Mouse (Mus musculus): ENCODE data around the gene Fbn1.

Gene Fbn1

GRCm38 (mm10) chr2:125501526-125501925, 6.3 kb downstream of the Fbn1 start:
- DNase-seq (ENCODE audit: low spot score in 2 of 2) = no peak

DNA sequence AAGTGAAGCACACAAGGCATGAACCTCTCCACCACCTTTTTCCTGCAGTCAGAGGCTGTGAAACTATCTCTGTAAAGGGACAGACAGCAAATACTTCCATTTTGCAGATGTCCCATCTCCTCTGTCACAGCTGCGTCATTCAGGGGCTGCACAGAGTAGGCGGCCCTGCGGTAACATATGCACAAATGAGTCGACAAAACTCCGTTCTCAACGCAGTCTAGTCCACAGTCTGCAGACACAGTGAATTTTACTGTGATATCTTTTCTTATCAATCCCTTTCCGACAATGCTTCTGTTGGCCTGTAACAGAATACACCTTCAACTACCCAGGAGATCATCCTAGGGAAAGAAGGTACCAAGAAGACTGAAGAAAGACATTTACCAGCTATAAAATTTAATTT, 9.6 kb downstream of the Fbn1 start:
- no peak for DNase-seq (ENCODE audit: low spot score in 2 of 2)

DNA sequence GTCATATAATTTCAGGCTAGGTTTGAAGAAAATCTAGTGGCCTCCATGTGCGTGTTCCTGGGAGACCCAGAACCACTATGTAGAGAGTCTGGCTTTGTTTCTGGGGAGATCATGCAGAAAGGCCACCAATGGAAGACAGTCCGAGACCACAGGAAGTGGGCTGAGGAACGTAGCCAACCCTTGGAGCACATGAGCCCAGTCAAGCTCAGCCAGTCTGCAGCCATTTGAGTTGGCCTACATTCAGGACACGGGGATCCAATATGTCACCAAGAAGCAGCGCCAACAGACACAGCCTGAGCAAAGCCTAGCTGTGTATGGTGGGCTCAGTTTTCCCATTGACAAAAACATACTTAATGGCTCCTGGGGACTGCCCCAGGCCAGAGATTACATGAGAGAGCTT, 11.1 kb downstream of the Fbn1 start:
- no peak for DNase-seq (ENCODE audit: low spot score in 2 of 2)

DNA sequence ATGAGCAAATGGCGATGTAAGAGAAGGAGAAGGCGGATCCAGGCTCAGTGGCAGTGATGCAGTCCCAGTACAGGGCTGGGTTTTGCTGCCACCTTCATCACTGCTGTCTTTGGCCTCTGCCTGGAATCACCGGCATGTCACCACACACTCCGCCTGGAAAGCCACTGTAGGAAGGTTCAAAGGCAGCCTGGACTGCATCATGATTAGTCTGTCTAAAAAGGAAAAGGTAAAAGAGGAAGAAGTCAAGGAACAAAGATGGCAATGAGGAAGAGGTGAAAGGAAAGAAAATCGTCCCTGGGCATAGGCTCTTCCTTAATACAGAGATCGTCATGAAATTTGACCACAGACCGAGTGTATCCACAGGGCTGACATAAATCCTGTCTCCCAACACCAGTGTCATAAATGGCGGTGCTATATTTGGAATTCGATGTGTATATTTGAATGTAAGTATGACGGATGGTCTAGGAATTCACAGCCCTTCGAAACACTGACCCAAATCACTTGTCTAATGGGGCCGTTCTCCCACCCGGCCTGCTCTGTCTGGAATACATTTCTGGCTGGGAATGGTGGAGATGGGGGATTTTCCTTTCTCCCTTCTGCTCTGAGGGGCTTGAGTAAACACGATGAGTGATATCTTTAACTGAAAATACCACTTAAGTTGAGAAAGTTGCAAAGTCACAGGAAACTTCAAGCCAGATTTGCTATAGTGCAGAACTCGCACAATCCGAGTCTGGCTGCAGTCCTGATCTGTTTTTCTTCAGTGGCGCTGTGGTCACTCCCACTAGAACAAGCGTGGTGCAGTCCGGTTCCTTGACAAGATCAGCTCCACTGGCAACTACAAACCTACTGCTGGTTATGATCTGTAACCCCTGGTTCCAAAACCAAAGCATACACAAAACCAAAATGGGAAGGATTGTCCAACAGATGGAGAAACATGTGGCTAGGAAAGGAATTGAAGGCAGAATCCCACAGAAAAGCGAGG, 12.7 kb downstream of the Fbn1 start:
- DNase-seq (ENCODE audit: low spot score in 2 of 2) = no peak

DNA sequence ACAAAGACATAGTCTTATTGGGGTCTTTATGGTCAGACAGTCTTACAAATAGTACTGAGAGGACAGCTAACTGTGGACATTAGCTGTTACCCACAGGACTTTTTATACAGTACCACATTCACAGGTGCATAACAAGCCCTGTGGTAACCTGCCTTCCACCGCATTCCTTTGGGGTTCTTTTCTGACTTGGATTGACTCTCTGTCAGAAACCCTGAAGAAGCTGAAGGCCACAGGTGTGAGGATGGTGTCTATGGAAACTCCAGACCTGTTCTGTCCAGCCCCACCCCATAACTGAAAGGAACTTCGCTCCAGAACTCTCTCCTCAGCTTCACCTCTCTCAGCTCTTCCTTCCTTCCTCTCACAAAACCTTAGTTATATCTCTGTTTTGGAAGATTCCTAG, 13.5 kb downstream of the Fbn1 start:
- no peak for DNase-seq (ENCODE audit: low spot score in 2 of 2)

GRCm38 (mm10) chr2:125492050-125492900, 15.5 kb downstream of the Fbn1 start:
- no peak for DNase-seq (ENCODE audit: low spot score in 2 of 2)

DNA sequence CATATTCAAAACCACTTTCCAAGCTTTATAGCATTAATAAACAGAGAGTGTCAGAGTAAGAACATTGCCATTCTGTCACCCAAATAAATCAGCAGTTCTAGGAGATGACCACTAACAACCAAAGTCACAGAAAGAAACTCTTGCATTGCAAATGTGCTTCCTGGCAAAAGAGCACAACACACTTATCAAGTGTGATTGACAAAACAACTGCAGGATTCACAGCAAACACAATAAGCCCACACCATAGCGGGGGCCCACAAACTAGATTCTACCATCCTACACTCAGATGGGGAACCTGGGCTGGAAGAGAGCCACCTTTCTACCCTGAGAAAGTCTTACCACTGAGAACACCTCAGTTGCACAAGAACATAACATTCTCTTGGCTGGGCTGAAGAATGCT, 17.8 kb downstream of the Fbn1 start:
- DNase-seq (ENCODE audit: low spot score in 2 of 2) = no peak

- DNase-seq (ENCODE audit: low spot score in 2 of 2) = no peak
Observed at GRCm38 (mm10) chr2:125484910-125485309, 22.9 kb downstream of the Fbn1 start.

- DNase-seq (ENCODE audit: low spot score in 2 of 2) = no peak
Observed at GRCm38 (mm10) chr2:125484164-125484563, 23.6 kb downstream of the Fbn1 start.

- no peak for DNase-seq (ENCODE audit: low spot score in 2 of 2)
Observed at GRCm38 (mm10) chr2:125481531-125482317, 26.1 kb downstream of the Fbn1 start.

DNA sequence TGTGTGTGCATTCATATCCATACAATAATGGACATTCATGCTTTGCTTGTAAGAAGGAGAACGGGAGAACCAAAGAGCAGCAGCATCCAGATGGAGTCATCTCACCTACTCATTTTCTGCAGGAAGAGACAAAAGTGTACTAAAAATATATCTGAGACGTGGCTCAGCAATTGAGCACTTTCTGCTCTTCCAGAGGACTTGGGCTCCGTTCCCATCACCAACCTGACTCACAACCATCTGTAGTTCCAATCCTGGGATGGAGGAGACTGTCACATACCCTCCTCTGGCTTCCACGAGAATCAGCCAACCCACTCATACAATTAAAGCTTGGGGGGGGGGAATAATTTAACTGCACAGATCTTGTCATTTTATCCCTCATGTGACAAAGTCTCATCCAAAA, 26.7 kb downstream of the Fbn1 start:
- DNase-seq (ENCODE audit: low spot score in 2 of 2) = peak; percentile 53 to 84

GRCm38 (mm10) chr2:125480057-125480456, 27.7 kb downstream of the Fbn1 start:
- DNase-seq (ENCODE audit: low spot score in 2 of 2) = no peak

DNA sequence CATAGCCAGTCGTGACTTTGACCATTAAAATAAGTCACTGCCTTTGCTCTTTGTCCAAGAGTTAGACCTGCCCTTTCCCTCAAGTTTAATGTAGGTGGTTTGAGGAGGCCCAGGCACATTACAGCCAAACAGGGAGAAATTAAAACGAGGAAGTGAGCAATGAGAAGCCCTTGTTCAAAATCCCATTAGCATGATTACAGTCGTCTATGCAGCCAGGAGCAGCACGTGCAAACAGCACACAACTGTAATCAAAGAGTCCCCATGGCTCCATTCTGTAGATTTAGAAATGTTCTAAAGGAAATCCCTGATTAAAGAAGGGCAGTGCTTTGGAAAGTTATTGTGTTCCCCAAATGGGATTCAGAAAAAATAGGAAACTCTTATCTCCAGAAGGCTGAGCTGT, 29.1 kb downstream of the Fbn1 start:
- DNase-seq (ENCODE audit: low spot score in 2 of 2) = no peak

DNA sequence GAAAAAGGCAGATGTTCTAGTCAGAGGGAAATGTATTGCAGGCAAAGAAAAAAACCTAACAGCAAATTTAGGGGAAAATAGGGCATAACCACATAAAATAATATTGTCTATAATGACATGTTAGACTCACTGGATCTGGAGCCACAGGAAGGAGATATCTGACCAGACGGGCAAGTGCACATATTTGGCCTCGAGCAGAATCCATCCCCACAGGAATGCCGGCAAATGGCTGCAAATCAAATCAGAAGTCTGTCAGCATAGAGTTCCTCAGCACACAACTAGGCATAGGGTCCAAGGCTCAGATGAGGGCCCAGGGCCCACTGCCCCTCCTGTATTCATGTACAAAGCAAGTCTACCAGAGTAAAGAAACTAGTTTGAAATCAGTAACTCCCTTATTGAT, 30.4 kb downstream of the Fbn1 start:
- DNase-seq (ENCODE audit: low spot score in 2 of 2) = no peak

GRCm38 (mm10) chr2:125476231-125476630, 31.6 kb downstream of the Fbn1 start:
- no peak for DNase-seq (ENCODE audit: low spot score in 2 of 2)

DNA sequence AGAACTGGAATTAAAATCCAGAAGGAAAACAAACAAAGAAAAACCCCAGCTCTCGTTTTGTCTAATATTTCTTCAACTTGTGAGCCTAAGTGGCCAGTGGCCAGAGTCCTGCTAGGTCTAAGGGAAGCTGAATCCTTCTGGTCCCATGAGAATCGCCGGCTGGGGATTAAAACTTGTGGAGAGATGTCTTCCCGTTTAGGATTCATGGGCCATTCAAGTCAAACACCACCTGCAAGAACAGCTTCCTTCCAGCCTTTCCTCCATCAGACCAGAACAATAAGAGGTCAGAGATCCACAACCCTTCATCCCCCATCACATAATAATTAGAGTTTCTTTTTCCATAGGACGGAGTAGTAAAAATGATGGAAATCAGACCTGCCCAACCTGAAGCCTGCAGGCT, 33.1 kb downstream of the Fbn1 start:
- DNase-seq (ENCODE audit: low spot score in 2 of 2) = no peak

DNA sequence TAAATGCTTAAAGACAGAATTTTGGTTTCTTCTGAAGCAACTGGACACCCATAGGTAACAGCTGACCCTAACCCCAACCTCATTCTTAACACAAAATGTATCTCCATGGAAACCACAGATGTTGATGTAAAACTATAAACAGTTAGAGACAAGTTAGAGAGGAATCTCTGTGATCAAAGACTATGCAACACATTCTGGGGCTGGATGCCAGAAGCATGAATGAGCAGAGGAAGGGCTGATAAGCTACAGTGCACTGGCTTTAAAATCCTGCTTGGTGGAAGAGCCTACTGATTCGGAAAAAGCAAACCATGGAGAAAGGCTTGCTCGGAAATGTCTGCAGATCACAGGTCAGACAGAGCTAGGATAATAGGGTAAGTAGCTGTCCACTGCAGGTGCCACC, 34.6 kb downstream of the Fbn1 start:
- DNase-seq (ENCODE audit: low spot score in 2 of 2) = no peak

DNA sequence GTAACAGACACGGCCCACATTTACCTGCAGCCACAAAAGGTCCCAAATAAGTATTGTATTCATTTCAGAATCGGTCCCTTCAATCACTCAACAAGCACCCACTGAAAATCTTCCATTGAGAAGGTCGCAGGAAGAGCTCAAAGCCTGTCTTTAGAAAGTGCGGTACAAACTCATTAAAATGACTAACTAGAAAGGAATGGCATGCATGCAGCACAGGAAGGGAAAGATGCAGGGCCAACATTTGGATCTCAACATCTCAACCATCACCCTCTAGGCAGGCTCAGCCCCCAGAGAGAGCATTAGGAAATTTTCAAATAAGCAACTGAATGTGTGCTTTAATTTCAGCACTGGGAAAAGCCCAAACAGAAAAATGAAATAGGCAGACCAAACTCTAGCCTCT, 36.1 kb downstream of the Fbn1 start:
- no peak for DNase-seq (ENCODE audit: low spot score in 2 of 2)

- DNase-seq (ENCODE audit: low spot score in 2 of 2) = peak in 1 of 2 experiments; percentile 20
Observed at GRCm38 (mm10) chr2:125470553-125471295, 37.1 kb downstream of the Fbn1 start.

DNA sequence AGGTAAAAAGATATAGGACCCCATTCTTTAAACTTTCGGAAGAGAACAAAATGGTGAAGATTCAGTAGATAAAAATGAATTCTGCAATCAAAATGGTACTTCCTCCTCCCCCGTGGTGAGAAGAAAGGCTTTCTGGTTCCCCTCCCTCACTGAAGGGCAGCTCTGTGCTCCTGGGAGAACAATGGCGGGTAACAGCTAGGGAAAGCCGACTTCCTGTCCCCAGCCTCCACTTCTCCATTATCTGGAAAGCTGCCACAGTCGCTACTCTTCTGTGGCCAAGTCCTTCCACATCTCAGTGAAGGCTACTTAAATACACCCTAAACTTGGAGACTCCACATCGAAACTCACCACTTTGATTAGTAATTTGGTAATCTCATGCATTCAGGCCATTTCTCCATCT, 43.8 kb downstream of the Fbn1 start:
- DNase-seq (ENCODE audit: low spot score in 2 of 2) = no peak

- no peak for DNase-seq (ENCODE audit: low spot score in 2 of 2)
Observed at GRCm38 (mm10) chr2:125459087-125459486, 48.7 kb downstream of the Fbn1 start.

Measured in left cerebral cortex, adult 9 months (tissue).